Mouse (Mus musculus) thymus, adult 2 months (tissue): ENCODE data around the gene Cradd.

Experiments
- CTCF ChIP-seq: fragments of 200-500 bp; IDR thresholded peaks from 2 replicates; pipeline ENCODE4 v1.5.1; 2012; ENCODE audit warnings: mild to moderate bottlenecking, control low read depth, low read length, moderate library complexity, borderline replicate concordance; ENCODE audit not compliant: control insufficient read depth, poor library complexity, insufficient read depth; ENCODE audit errors: extremely low read depth
- POLR2A ChIP-seq: fragments of 200-500 bp; IDR thresholded peaks from 2 replicates; pipeline ENCODE4 v1.6.1; 2012; ENCODE audit warnings: mild to moderate bottlenecking, low read length, control low read depth, moderate library complexity; ENCODE audit not compliant: control insufficient read depth, poor library complexity, insufficient read depth; ENCODE audit errors: extremely low read depth

DNA sequence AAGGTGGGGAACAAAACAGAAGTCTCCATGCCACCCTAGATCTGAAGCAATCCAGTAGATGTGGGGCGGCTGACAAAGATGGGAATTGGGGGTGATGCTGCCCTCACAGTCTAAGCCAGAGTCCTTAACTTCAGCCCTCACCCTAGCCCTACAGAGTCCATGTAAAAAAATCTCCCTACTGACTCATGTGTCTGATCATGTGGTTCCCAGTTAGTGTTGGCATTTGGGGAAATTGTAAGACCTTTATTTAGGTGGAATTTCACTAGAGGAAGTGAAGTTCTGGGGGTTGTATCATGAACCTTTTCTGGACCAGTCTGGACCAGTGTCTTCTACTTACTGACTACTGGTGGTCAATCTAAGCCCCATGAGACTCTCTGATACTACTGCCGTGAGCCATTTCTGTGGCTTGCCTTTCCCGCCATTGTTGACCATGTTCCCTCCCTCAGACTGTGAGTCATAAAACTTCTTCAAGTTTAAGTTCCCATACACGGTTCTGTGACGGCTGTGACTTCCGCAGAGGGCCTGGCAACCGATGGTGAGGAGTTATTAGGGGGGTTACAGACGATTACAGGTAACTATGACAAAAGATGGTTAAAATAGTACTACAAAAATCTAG, 23.6 kb downstream of the Cradd start:
- no peak for TF ChIP-seq CTCF
- no peak for TF ChIP-seq POLR2A
